Mouse (Mus musculus) midbrain, postnatal 0 days (tissue): Measurements from ENCODE around the gene Tmem203. TPM values are rescaled to one million over a fixed set of nuclear protein-coding genes. Genes with fewer than 3 reads are reported as not detected.

Experiments
- ATAC-seq: fragments of 200-750 bp; cut with Nextera tagmentation; 2 replicates; pipeline ENCODE4 v1.8.0; 2017; ENCODE audit warnings: moderate number of reproducible peaks, mild to moderate bottlenecking, moderate TSS enrichment, moderate library complexity; ENCODE audit not compliant: low FRiP score
- DNase-seq: peaks from one replicate; pipeline ENCODE4 v3.0.0-alpha.2; 2015; ENCODE audit warnings: low spot score
- H3K27ac ChIP-seq: fragments of 300-500 bp; sonication (generic); 2 replicates; pipeline ENCODE4 v1.5.1; 2014; ENCODE audit warnings: low read depth, mild to moderate bottlenecking, low read length, mixed read lengths
- H3K27me3 ChIP-seq: fragments of 300-500 bp; sonication (generic); 2 replicates; pipeline ENCODE4 v1.6.1; 2014; ENCODE audit warnings: low read length, control low read depth, mixed read lengths; ENCODE audit not compliant: insufficient read depth
- H3K36me3 ChIP-seq: fragments of 300-500 bp; sonication (generic); 2 replicates; pipeline ENCODE4 v1.6.1; 2014; ENCODE audit warnings: low read length, control low read depth, mixed read lengths; ENCODE audit not compliant: insufficient read depth
- H3K4me1 ChIP-seq: fragments of 300-500 bp; sonication (generic); 2 replicates; pipeline ENCODE4 v1.6.1; 2014; ENCODE audit warnings: mild to moderate bottlenecking, control low read depth, antibody characterized with exemption, low read length, mixed read lengths; ENCODE audit not compliant: insufficient read depth
- H3K4me2 ChIP-seq: fragments of 300-500 bp; sonication (generic); 2 replicates; pipeline ENCODE4 v1.6.1; 2014; ENCODE audit warnings: low read depth, mild to moderate bottlenecking, low read length, mixed read lengths; ENCODE audit not compliant: poor library complexity, severe bottlenecking
- H3K4me3 ChIP-seq: fragments of 300-500 bp; sonication (generic); 2 replicates; pipeline ENCODE4 v1.5.1; 2014; ENCODE audit warnings: low read depth, mild to moderate bottlenecking, low read length, moderate library complexity
- H3K9ac ChIP-seq: fragments of 300-500 bp; sonication (generic); replicated peaks from 2 replicates; pipeline ENCODE4 v1.6.1; 2014; ENCODE audit warnings: mild to moderate bottlenecking, low read length, moderate library complexity, mixed read lengths; ENCODE audit not compliant: poor library complexity, severe bottlenecking
- H3K9me3 ChIP-seq: fragments of 300-500 bp; sonication (generic); 2 replicates; pipeline ENCODE4 v1.6.1; 2016; ENCODE audit warnings: low read length, control low read depth
- CTCF ChIP-seq: IDR thresholded peaks from 2 replicates; pipeline ENCODE4 v1.5.1; 2016; ENCODE audit warnings: antibody characterized with exemption, mild to moderate bottlenecking
- WGBS: fragments of 180-500 bp; shearing (Covaris S2); extraction: QIAGEN DNeasy Blood & Tissue Kit; methylation state at CpG from one replicate; pipeline ENCODE4 v1.1.7; 2014; 5-methylcytosine and 5-hydroxymethylcytosine counted together
- polyA plus RNA-seq: library from polyadenylated mRNA; unstranded; fragments of >200 nt; fragmentation: Nextera tagmentation; extraction: Ambion mirVana; gene quantifications from 2 replicates; pipeline ENCODE4 v1.2.1, GENCODE M21; 2015
- total RNA-seq: library from RNA; depleted of rRNA; stranded (reverse); fragments of >200 nt; gene quantifications from 2 replicates; pipeline ENCODE4 v1.2.3, GENCODE M21; 2014

Gene Tmem203
- total and polyA plus RNA-seq, 2 experiments from 2014 or later = 20.0 to 47.8 TPM

DNA sequence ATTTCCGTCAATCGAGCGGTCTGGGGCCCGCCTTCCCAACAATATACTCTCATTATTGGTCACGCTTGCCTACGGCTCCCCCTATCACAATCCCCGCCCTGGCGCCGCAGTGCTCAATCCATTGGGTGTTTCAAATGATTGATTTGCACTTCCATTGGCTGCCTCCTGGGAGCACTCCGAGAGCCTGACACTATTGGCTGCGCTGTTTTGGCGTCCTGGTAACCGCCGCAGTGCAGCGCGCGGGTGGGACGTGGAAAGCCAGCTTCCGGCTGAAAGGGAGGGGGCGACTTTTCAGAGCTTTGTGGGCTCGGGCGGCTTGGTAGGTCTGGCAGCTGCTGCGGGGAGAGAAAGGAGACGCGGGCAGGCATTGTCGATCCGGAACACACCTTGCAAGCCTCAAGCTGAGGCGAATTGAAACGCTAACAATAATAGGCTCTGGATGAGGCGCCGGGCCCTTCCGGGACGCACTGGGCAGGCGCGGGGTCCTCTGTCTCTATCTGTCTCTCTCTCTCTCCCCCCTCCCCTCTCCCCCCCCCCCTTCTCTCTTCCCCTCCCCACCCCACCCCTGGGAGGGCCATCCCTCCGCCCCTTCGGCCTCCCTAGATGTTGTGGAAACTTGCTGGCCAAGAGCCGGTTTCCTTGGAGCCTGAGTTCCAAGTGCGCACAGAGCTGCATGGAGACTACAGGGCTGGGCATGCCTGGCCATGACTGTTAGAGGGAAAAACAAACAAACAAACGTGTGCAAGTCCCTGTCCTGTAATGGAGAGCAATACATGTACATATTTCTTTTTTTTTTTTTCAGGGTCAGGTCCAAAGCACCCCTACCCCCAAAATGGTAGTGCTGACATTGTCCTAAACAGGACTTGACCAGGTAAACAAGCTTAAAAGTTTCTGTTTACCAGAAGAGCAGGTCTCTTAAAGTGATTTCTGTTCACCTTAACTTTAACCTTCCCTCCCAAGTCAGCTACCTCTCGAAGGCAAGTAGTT is 30.2 kb upstream of the Tmem203 start:
- ATAC-seq (peak; percentile 97), DNase-seq (peak; percentile 100)
- WGBS = 2% methylated on average over 41 of the region's 41 CpGs
- Histone ChIP-seq H3K36me3 (peaks cover 6% of the 10 kb centered on the region; the same call in 1 of the 2 replicates), H3K27ac (peak overlapping the region; percentile 87), H3K4me1 (peaks cover 6% of the 10 kb centered on the region; the same call in 1 of the 2 replicates), H3K4me2 (peak overlapping the region; percentile 61), H3K27me3 (no peaks in the 10 kb centered on the region), H3K9me3 (no peaks in the 10 kb centered on the region), H3K4me3 (peak overlapping the region; percentile 85), H3K9ac (peak overlapping the region; percentile 55)
- TF ChIP-seq CTCF = peak; percentile 26; the same call in 1 of the 2 replicates

- Histone ChIP-seq H3K4me2 (no peak overlapping the region), H3K4me3 (peak overlapping the region; percentile 85; the same call in 1 of the 2 replicates), H3K36me3 (peaks cover 6% of the 10 kb centered on the region; the same call in 1 of the 2 replicates), H3K9me3 (no peaks in the 10 kb centered on the region), H3K27me3 (no peaks in the 10 kb centered on the region), H3K27ac (peak overlapping the region; percentile 87; the same call in 1 of the 2 replicates), H3K9ac (no peak overlapping the region), H3K4me1 (peaks cover 6% of the 10 kb centered on the region; the same call in 1 of the 2 replicates)
- ATAC-seq = no peak
- TF ChIP-seq CTCF = no peak
- WGBS = 62% methylated on average over 8 of the region's 8 CpGs
- no peak for DNase-seq
Observed at GRCm38 (mm10) chr2:25225811-25226379, 29.3 kb upstream of the Tmem203 start.

DNA sequence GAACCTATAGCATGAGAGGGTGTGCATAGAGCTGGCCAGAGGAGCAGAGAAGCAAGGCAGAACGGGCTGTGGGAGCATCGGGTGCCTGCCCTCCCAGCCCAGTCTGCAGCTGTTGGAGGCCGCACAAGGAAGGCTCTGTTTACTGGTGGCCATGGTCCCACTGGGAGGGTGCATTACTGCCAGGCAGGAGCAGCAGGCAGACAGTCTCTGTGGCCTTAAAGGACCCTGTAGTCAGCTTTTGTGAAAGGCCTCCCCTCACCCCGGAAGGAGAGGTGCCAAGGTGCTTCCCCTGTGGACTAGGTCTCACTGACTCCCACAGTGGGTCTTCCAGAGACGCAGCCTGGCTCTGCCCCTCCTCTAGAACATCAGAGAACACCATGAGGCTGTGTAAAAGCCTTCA is 28.4 kb upstream of the Tmem203 start:
- Histone ChIP-seq H3K4me3 (no peak overlapping the region), H3K27ac (no peak overlapping the region), H3K4me2 (no peak overlapping the region), H3K9ac (no peak overlapping the region), H3K36me3 (peaks cover 1% of the 10 kb centered on the region; the same call in 1 of the 2 replicates), H3K9me3 (no peaks in the 10 kb centered on the region), H3K4me1 (peaks cover 6% of the 10 kb centered on the region; the same call in 1 of the 2 replicates), H3K27me3 (no peaks in the 10 kb centered on the region)
- no peak for DNase-seq
- WGBS = 79% methylated on average over 5 of the region's 5 CpGs
- TF ChIP-seq CTCF = no peak
- ATAC-seq = no peak

DNA sequence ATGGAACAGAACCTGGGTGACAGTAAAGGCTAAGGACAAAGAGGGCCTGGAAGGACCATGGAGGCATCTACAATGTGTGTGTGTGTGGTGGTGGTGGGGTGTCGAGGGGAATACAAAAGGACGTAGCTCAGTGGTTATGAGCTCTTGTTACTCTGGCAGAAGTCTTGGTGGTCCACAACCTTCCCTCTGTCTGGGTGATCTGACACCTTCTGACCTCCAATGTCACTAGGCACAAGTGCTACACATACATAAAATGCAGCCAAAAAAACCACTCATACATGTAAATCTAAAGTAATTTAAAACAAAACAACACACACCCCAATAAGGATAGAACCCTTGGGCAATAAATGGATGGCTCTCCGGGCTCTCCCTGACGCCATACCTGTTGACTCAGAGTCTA is 27.8 kb upstream of the Tmem203 start:
- H3K9ac ChIP-seq = no peak overlapping the region
- TF ChIP-seq CTCF = no peak
- ATAC-seq (no peak), DNase-seq (no peak)
- no peaks in the 10 kb centered on the region for H3K36me3 ChIP-seq
- no peak overlapping the region for H3K4me2 ChIP-seq
- H3K27ac ChIP-seq = no peak overlapping the region
- peaks cover 6% of the 10 kb centered on the region; the same call in 1 of the 2 replicates for H3K4me1 ChIP-seq
- H3K27me3 ChIP-seq = no peaks in the 10 kb centered on the region
- H3K4me3 ChIP-seq = no peak overlapping the region
- H3K9me3 ChIP-seq = no peaks in the 10 kb centered on the region
- 94% methylated on average over 4 of the region's 4 CpGs for WGBS

DNA sequence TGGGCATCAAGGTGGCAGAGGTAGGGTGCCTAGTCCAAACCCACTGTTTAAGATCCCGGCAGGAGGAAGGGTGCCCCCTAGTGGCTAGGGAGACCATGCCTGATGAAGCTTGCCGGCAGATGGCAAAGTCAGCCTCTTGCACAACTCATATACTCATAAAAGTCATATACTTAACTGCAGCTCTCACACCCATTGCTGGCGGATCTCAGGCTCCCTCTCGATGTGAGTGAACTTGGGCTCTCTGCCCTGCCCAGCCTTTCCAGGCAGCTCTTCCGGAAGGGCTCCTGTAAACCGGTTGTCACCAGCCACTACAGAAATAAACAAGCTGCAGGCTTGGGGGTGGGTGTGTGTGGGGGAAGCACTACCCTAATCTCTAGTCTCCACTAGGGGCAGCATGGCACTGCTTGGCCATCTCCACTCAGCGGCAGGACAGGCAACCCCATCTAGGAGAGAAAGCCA is 26.8 kb upstream of the Tmem203 start:
- Histone ChIP-seq H3K27ac (peak overlapping the region; percentile 77), H3K9me3 (no peaks in the 10 kb centered on the region), H3K27me3 (no peaks in the 10 kb centered on the region), H3K36me3 (no peaks in the 10 kb centered on the region), H3K9ac (no peak overlapping the region), H3K4me1 (peaks cover 3% of the 10 kb centered on the region; the same call in 1 of the 2 replicates), H3K4me3 (no peak overlapping the region), H3K4me2 (peak overlapping the region; percentile 4)
- TF ChIP-seq CTCF = peak; percentile 79
- DNase-seq (peak; percentile 91), ATAC-seq (peak; percentile 39)
- WGBS = 2% methylated on average over 7 of the region's 7 CpGs
